In genomic region chr5:85612606-85613005, GRCm38 (mm10) we compare ENCODE assay signal across 16 mouse cellular contexts.
DNase-seq lines count a peak whose midpoint lies in the region; ATAC-seq and TF ChIP-seq lines count a peak whose summit lies in the region.
"Had no signal": no experiment of that assay in that cellular context is flagged by ENCODE, and none has a peak within 500 bp of the region (broad histone marks: within the 10 kb centered on the region; RNA-seq: fewer than 3 reads in every experiment).

No protein-coding gene starts in this region.

- no peaks in the 10 kb centered on the region for H3K9me3 ChIP-seq in kidney, postnatal 0 days (replicated peaks; ENCODE audit: low read length)
- H3K9me3 ChIP-seq in lung, embryonic 16.5 days (ENCODE audit: control insufficient read depth, low read length), result no peaks in the 10 kb centered on the region
- H3K9me3 ChIP-seq in stomach, embryonic 15.5 days, result no peaks in the 10 kb centered on the region
- H3K9me3 ChIP-seq: forebrain, embryonic 15.5 days; limb, embryonic 12.5 days; liver, embryonic 13.5 days had no signal

- H3K4me3 ChIP-seq in kidney, postnatal 0 days (replicated peaks; ENCODE audit: low read depth, low read length), result no peak overlapping the region
- no peak overlapping the region for H3K4me3 ChIP-seq in lung, embryonic 16.5 days (ENCODE audit: low read length)
- H3K4me3 ChIP-seq in stomach, embryonic 15.5 days (replicated peaks), result no peak overlapping the region
- H3K4me3 ChIP-seq: forebrain, embryonic 15.5 days; limb, embryonic 12.5 days; liver, embryonic 13.5 days had no signal

- no peak overlapping the region for H3K9ac ChIP-seq in kidney, postnatal 0 days (ENCODE audit: low read depth, low read length)
- H3K9ac ChIP-seq in lung, embryonic 16.5 days (ENCODE audit: low read length), result no peak overlapping the region
- H3K9ac ChIP-seq in stomach, embryonic 15.5 days, result no peak overlapping the region
- H3K9ac ChIP-seq: forebrain, embryonic 15.5 days; limb, embryonic 12.5 days; liver, embryonic 13.5 days had no signal

- 40% methylated on average over 4 of the region's 4 CpGs for WGBS in kidney, postnatal 0 days
- 54% methylated on average over 4 of the region's 4 CpGs for WGBS in lung, embryonic 16.5 days
- WGBS in stomach, embryonic 15.5 days, result 51% methylated on average over 4 of the region's 4 CpGs

- ATAC-seq in kidney, postnatal 0 days (replicated peaks; ENCODE audit: low FRiP score, low read depth), result no peak
- ATAC-seq in lung, embryonic 16.5 days (ENCODE audit: low read depth), result peak; percentile 94
- ATAC-seq in stomach, embryonic 15.5 days (ENCODE audit: insufficient read depth, low FRiP score, low read depth), result peak; percentile 39; the same call in 1 of the 2 replicates
- ATAC-seq: forebrain, embryonic 15.5 days had no signal

- H3K27me3 ChIP-seq in kidney, postnatal 0 days (ENCODE audit: insufficient read depth, low read length), result no peaks in the 10 kb centered on the region
- H3K27me3 ChIP-seq in lung, embryonic 16.5 days (ENCODE audit: control insufficient read depth, insufficient read depth, low read depth, low read length), result no peaks in the 10 kb centered on the region
- no peaks in the 10 kb centered on the region for H3K27me3 ChIP-seq in stomach, embryonic 15.5 days (replicated peaks)
- H3K27me3 ChIP-seq: forebrain, embryonic 15.5 days; liver, embryonic 13.5 days had no signal

- DNase-seq in kidney, postnatal 0 days (ENCODE audit: low spot score), result peak; percentile 1
- no peak for DNase-seq in kidney, adult 8-10 months
- peak; percentile 23 to 48 for DNase-seq in layer of hippocampus, adult 8-10 months (ENCODE audit: low spot score in 2 of 2)
- DNase-seq in B cell, adult 2 months, result no peak
- no peak for DNase-seq in spleen, postnatal 4 days (ENCODE audit: low spot score in 2 of 2)
- no peak for DNase-seq in heart, adult 11 months
- DNase-seq: adrenal gland, postnatal 10 days; cerebellum, adult 18-20 months; heart, adult 18-20 months; kidney, postnatal 25 days; liver, embryonic 13.5 days; thymus, postnatal 36 days had no signal

- H3K4me1 ChIP-seq in kidney, postnatal 0 days (replicated peaks; ENCODE audit: insufficient read depth, low read length), result no peaks in the 10 kb centered on the region
- no peaks in the 10 kb centered on the region for H3K4me1 ChIP-seq in lung, embryonic 16.5 days (replicated peaks; ENCODE audit: control insufficient read depth, insufficient read depth, low read length)
- H3K4me1 ChIP-seq in stomach, embryonic 15.5 days, result no peaks in the 10 kb centered on the region
- H3K4me1 ChIP-seq: limb, embryonic 12.5 days; liver, embryonic 13.5 days had no signal

- H3K4me2 ChIP-seq in kidney, postnatal 0 days (ENCODE audit: low read length), result no peak overlapping the region
- no peak overlapping the region for H3K4me2 ChIP-seq in lung, embryonic 16.5 days (ENCODE audit: low read depth, low read length)
- H3K4me2 ChIP-seq in stomach, embryonic 15.5 days, result no peak overlapping the region
- H3K4me2 ChIP-seq: forebrain, embryonic 15.5 days; limb, embryonic 12.5 days; liver, embryonic 13.5 days had no signal

- H3K36me3 ChIP-seq in kidney, postnatal 0 days (ENCODE audit: insufficient read depth, low read length), result no peaks in the 10 kb centered on the region
- H3K36me3 ChIP-seq in lung, embryonic 16.5 days (ENCODE audit: control insufficient read depth, insufficient read depth, low read length), result no peaks in the 10 kb centered on the region
- no peaks in the 10 kb centered on the region for H3K36me3 ChIP-seq in stomach, embryonic 15.5 days
- H3K36me3 ChIP-seq: forebrain, embryonic 15.5 days; limb, embryonic 12.5 days; liver, embryonic 13.5 days had no signal

- H3K27ac ChIP-seq in kidney, postnatal 0 days, result no peak overlapping the region
- H3K27ac ChIP-seq in lung, embryonic 16.5 days (ENCODE audit: low read length), result no peak overlapping the region
- no peak overlapping the region; the same call in 1 of the 2 replicates for H3K27ac ChIP-seq in stomach, embryonic 15.5 days
- H3K27ac ChIP-seq: forebrain, embryonic 15.5 days; limb, embryonic 12.5 days; liver, embryonic 13.5 days had no signal

- TF ChIP-seq CTCF in kidney, postnatal 0 days (IDR thresholded peaks at IDR 0.05; ENCODE audit: low read depth), result no peak

Comparison
In these comparisons a context has a peak if more than half of its experiments do, and no peak if none do; other contexts are left out.
1. DNase-seq: peak in kidney, postnatal 0 days (single experiment) and layer of hippocampus, adult 8-10 months (2 of 2); none in kidney, adult 8-10 months (0 of 2), B cell, adult 2 months (0 of 2), spleen, postnatal 4 days (0 of 2) and heart, adult 11 months (single experiment).